Mouse (Mus musculus) brain, embryonic 14.5 days (tissue): Measurements from ENCODE around the gene Amdhd1.

Experiments used
- CTCF ChIP-seq: fragments of 200-500 bp; IDR thresholded peaks from 2 replicates; pipeline ENCODE4 v1.5.1; 2012; ENCODE audit warnings: inconsistent platforms, mild to moderate bottlenecking, moderate library complexity, borderline replicate concordance; ENCODE audit not compliant: insufficient read depth, insufficient read length; ENCODE audit errors: extremely low read depth
- POLR2A ChIP-seq: fragments of 200-500 bp; IDR thresholded peaks from 2 replicates; pipeline ENCODE4 v1.6.1; 2012; ENCODE audit warnings: mild to moderate bottlenecking, inconsistent platforms, borderline replicate concordance; ENCODE audit not compliant: poor library complexity, insufficient read depth, insufficient read length, severe bottlenecking; ENCODE audit errors: extremely low read depth

GRCm38 (mm10) chr10:93547741-93548270, 8.0 kb upstream of the Amdhd1 start:
- no peak for TF ChIP-seq CTCF
- TF ChIP-seq POLR2A, result no peak
